Mouse (Mus musculus) embryo, embryonic 10.5 days (tissue): Measurements from ENCODE around the gene Daglb.
"Not testable (repeated sequence)": the region's sequence is repeated elsewhere in the genome, so short reads cannot be mapped to it uniquely, and the experiment has no call there.

Experiments used
- DNase-seq: peaks from one replicate; pipeline ENCODE4 v3.0.0-alpha.2; 2015; ENCODE audit warnings: low spot score

Daglb gene

DNA sequence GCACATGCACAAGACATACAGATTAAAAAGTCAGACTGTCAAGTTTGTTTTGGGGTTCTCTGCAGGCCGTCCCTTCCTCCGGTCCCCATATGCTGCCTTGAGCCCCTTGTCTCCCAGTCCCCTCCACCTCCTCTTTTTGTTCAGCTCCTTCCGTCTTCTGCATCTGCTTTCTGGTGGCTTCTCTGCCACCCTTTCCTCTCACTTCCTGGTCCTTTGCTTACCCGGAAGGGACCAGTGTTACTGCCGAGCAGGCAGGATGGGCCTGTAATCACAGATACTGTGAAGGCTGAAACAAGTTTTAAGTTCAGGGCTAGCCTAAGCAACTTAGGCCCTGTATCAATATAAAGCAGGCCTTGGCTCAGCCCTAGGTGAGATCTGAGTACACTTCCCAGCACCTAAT, 23.6 kb downstream of the Daglb start:
- DNase-seq: no peak

DNA sequence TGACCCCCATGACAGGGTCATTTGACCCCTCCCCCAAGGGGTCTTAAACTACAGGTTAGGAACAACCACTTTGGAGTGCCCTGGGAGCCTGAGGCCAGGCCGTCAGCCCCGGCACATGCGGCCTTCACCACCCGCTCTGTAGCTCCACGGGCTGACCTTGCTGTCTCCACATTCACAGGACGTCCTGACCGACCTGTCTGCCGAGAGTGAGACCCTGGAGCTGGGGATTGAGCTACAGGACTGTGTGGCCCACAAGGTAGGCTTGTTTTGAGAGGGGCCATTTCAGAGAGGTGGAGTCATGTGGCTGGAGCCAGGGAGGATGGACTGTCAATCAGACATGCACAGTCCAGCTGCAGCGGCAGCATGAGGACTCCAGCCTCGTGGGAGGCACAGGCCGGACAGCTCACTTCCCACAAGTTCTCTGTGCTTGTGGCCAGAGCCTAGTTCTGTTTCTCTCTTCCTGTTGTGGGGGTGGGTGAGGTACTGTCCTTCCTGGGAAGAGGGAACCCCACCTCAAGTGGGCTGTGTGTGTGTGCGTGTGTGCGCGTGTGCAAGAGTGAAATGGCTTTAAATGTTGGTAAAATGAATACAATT, 25.5 kb downstream of the Daglb start:
- no peak for DNase-seq

DNA sequence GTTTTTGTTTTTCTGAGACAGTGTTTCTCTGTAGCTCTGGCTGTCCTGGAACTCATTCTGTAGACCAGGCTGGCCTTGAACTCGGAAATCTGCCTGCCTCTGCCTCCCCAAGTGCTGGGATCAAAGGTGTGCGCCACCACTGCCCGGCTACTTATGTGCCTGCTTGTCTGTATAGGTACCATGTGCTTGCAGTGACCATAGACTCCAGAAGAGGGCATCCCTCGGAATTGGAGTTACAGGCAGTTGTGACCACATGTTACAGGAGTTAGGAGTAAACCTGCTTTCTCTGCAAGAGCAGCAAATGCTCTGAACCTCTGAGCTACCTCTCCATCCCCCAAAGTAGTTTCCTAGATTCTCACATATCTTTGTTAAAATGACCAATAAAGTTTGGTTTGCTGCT, 27.4 kb downstream of the Daglb start:
- peak; percentile 21 for DNase-seq

DNA sequence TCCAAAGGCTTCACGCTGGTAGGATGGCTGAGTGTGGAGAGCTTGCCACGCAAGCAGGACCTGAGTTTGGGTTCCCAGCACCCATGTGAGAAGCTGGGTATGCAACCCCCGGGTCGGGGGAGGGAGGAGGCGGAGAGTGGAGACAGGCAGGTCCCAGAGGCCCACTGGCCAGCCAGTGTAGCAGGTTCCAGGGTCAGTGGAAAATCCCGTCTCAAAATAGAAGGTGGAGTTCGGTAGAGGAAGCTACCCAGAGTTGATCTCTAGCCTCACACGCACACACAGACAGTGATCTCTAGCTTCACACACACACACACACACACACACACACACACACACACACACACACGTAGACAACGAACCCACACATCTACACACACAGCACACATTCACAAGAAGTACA, 28.8 kb downstream of the Daglb start:
- no peak for DNase-seq

- DNase-seq: no peak
These were observed 31.3 kb downstream of the Daglb start for GRCm38 (mm10) chr5:143495708-143496107.

- no peak for DNase-seq
These were observed 33.1 kb downstream of the Daglb start for GRCm38 (mm10) chr5:143497451-143497850.

DNA sequence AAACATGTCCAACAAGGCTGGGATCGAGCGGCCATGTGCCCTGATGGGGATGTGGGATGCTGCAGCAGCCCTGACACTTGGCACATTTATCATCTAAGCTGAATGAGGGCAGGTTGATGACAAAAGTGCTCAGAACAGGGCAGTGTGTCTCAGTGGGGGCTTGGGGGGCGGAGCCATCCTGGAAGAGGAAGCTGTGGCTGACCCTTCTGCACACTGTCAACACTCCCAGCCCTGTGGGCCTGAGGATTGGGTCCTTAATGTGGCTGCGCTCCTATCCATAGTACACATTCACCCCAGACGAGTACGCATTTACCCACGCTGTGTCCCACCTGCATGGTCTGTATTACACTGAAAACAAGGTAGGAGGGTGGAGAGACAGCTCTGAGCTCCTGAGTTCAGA, 34.8 kb downstream of the Daglb start:
- no peak for DNase-seq

GRCm38 (mm10) chr5:143499686-143500085, 35.3 kb downstream of the Daglb start:
- no peak for DNase-seq

DNA sequence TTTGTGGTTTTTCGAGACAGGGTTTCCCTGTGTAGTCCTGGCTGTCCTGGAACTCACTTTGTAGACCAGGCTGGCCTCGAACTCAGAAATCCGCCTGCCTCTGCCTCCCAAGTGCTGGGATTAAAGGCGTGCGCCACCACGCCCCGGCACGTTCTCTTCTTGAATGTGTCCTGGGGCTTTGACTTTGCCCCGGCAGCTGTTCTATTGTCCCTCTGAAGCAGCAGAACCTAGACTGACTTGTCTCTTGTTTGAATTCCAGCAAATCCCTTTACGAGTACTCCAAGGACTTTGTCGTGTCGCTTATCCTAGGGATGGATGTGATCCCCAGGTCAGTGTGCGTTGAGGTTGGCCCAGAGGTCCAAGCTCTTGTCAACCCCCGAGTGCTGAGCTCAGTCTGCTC, 36.3 kb downstream of the Daglb start:
- not testable (repeated sequence) for DNase-seq

GRCm38 (mm10) chr5:143501140-143501539, 36.8 kb downstream of the Daglb start:
- no peak for DNase-seq

- DNase-seq: no peak
These were observed 37.3 kb downstream of the Daglb start for GRCm38 (mm10) chr5:143501649-143502048.

- DNase-seq: no peak
These were observed 38.6 kb downstream of the Daglb start for GRCm38 (mm10) chr5:143502899-143503557.

DNA sequence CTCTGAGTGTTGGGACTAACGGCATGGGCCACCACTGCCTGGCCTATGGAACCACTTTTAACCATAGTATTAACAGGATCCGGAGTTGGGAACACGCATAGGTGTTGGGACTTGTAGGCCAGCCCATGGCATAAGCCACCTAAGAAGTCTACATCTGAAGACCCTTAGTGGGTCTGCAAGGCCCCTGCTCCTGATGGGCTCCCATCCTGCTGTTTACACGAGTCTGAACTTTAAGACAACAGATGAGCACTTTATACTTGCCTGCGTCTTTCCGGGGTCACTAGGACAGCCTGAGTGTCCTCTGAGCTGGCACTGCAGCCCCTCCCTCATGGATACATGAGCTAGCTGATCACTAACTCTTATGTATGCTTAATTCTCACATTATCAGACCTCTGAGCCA, 39.4 kb downstream of the Daglb start:
- no peak for DNase-seq

- DNase-seq: peak; percentile 53
These were observed 40.1 kb downstream of the Daglb start for GRCm38 (mm10) chr5:143504453-143504852.

DNA sequence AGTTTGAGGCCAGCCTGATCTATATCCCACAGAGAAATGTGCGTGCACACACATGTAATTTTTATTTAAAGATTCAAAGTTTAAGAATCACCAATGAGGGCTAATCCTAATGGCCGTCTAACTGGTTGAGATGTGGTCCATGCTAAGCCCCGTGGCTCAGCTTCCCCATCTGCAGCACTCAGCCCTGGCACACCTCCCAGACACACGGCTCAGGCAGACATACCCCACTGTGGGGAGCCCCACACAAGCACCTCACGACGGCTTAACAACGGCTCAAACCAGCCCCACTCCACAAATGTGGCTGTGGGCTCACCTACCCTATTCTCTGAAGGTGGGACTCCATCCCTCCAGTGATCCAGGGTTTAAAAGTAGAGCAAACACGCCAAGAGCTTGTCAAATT, 40.7 kb downstream of the Daglb start:
- no peak for DNase-seq

GRCm38 (mm10) chr5:143505545-143505944, 41.2 kb downstream of the Daglb start:
- no peak for DNase-seq

GRCm38 (mm10) chr5:143509294-143509693, 44.9 kb downstream of the Daglb start:
- DNase-seq: no peak

- no peak for DNase-seq
These were observed 45.4 kb downstream of the Daglb start for GRCm38 (mm10) chr5:143509737-143510136.

GRCm38 (mm10) chr5:143511577-143511976, 47.2 kb downstream of the Daglb start:
- no peak for DNase-seq

DNA sequence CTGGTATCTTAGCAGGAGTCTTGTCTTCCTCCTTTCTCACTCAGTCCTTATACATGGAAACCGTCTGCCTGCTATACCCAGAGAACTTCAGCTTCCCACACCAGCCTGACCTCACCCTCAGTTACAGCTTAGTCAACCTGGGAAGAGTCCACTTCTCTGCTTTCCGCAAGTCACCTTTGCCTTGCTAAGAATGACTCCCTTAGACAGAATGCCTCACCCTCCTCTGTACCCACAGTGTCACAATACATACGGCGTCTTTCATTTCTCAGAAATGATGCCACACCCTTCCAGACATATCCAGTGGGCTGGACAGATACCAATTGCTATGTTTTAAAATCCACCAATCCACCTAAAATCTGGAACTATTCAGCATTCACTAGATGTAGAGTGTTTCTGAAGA, 47.9 kb downstream of the Daglb start:
- no peak for DNase-seq

- no peak for DNase-seq
These were observed 50.5 kb downstream of the Daglb start for GRCm38 (mm10) chr5:143514878-143515277.

DNA sequence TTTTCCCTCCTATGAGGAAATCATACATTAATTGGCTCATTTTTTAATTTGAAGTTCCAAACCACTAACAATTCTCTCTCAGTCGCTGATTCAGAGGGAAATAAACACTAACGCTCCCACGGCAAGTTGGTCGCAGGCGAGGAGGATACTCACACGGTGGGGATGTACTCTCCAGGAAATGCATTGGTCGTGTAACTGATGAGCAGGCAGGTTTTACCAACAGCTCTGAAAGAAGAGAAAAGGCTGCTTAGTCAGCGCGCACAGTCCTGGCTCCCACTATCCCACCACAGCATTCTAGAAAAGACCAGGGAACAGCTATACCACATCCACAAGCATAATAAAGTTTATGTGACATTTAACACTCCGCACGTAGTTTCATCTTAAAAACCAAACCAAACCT, 52.6 kb downstream of the Daglb start:
- no peak for DNase-seq

GRCm38 (mm10) chr5:143517436-143517835, 53.1 kb downstream of the Daglb start:
- DNase-seq: no peak

DNA sequence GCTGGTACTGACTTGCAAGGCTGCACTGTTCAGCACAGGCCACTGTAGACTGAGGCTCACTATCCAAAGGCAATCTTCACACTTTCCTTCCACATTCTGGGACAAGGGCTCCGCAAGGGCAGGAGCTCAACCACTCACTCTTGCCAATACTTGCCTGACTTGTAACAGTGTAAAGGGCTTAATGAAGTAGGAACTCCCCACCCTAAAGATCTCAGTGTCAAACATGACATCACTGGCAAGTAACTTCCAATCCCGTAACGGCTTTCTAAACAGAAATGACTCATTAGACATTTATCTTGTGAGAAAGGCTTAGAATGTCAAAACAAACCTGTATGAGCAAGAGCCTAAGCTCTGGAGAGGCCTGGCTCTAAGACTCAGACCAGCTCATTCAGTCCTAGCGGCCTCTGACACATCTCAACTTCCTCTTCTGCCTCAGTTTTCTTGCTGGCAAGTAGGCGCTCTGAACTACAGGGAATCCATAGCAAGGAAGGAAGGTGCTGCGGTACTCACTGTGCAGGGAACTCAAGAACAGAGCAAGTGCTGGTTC, 53.7 kb downstream of the Daglb start:
- no peak for DNase-seq
